Mouse (Mus musculus): ENCODE data around the gene Immp2l.
"Not testable (repeated sequence)": the region's sequence is repeated elsewhere in the genome, so short reads cannot be mapped to it uniquely, and the experiment has no call there.

The Immp2l gene

DNA sequence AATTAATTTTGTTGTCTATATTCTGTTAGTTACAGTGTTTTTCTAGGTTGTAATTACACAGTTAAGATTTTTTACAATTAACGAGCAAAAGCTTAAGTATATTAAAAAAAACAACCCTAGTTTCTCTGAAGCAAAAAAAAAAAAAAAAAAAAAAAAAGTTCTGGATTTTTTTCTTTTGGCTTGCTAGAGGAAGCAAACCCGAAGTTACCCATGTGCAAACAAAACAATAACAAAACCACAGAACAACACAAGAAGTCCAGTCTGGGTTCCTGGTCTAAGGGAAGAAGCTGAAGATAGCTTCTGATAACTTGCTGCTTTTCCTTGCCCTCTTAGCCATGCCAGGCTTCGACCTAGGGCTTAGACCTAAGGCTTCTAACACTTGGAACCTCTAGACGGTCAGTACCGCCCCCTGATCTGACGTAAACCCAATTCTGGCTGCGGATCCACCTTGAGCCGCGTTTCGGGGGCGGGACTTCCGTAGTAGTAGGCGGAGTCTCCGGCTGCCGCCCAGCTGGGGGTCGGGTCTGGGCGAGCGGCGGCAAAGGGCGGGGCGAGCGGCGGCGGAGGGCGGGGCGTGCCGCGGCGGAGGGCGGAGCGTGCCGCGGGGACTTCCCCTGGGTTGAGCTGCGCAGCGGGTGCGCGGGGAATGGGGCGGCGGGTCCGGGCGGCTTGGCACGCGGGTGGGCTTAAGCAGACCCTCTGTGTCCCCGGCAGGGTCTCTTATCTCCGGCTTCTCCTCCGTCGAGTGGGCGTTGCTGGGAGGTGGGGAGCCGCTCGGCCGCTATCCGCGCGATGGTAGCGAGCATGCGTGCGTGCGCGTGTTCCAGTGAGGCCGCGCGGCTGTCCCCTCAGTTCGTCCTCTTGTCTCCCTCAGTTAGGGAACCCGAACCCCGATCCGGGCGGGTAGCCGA lies at the start of gene Immp2l:
Immp2l (plus strand) TSS at position 580 of the 911 bp plus-strand sequence.
- DNase-seq, result peak; percentile 89

- DNase-seq, result no peak
Observed at GRCm38 (mm10) chr12:40978719-40979500, 45.0 kb upstream of the Immp2l start.

DNA sequence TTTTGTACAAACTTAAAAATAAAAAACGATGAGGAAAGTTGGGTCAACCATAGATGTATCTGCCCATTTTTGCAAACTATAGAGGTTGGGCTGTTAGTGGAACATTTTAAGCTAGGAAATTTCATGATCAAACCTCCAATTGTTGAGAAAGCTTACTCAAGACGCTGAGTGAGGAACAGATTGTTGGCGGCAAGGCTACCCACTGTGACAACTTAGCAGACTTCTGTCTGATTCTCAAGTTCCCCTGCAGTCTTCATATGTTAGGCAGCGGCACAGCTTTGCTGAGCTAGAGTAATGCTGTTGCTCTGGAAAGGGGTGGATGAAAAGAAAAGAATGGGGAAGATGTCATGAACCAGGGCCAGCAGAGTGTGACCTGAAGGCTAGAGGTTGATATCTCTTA lies 44.2 kb upstream of the Immp2l start:
- DNase-seq, result no peak

DNA sequence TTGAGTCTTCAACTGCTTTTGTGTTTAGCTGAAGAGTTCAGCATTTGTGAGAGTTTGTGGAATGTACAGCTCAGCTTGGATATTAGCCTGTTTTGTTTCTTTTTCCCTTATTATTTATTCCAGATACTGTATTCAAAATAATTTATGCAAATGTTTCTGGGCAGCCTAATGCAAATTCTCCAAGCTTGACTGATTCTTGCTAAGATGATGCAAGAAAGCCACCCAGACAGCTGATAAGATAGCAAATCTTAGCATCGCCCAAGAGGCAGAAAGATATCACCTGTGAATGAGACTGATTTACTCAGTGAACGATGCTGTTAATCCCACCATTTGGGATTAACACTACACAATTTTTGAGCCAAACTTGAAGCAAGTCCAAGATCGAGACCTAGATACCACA lies 43.7 kb upstream of the Immp2l start:
- DNase-seq, result no peak

DNA sequence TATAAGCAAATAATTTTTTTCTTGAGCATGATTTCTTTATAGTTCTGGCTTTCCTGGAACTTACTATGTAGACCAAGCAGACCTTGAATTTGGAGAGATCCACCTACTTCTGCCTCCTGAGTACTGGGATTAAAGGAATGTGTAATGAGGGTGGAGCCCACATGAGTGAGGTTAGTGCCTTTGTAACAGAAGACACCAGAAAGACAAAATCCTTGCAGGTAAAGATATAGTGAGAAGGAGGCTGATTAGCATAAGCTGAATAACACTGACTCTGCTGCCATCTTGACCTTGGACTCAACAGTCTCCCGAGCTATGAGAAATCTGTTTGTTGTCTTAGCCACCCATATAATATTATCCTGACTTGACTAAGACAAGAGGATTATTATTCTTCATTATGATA lies 40.9 kb upstream of the Immp2l start:
- DNase-seq, result no peak

DNA sequence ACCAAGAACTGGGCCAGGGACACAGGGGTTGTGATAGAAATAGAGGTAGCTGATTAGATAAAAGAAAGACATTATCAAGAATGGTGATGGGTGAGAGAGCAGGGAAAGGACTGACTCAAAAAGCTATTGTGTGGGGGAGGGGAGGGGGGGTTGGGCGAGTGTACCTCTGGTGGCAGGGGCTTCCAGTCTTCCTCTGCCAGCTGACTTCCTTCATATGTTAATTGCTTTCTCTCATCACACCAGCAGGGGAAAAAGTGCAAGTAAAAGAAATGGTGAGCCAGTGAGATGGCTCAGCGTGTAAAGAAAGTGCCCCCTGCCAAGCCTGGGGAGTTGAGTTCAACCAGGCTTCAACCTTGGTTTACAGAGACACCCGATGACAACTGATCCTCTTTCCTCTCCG lies 39.2 kb upstream of the Immp2l start:
- DNase-seq, result no peak

DNA sequence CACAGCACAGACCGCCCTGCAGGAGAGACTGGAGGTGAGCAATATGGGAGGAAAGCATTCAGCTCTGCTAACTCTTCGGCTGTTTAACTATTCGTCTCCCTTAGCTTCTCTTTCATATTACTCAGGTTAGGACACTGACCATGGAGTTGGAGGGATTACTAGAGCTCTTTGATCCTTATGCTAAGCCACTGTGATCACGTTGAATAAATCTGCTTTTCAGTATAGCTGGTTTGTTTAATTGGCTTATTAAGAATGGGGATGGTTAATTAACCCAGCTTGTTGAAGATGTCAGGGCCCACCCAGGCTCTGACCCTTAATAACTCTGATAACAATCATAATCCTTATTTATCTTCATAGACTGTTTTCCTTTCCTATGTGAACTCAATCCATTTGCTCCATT lies 38.1 kb upstream of the Immp2l start:
- DNase-seq, result no peak

- no peak for DNase-seq
Observed at GRCm38 (mm10) chr12:40988311-40989065, 35.4 kb upstream of the Immp2l start.

DNA sequence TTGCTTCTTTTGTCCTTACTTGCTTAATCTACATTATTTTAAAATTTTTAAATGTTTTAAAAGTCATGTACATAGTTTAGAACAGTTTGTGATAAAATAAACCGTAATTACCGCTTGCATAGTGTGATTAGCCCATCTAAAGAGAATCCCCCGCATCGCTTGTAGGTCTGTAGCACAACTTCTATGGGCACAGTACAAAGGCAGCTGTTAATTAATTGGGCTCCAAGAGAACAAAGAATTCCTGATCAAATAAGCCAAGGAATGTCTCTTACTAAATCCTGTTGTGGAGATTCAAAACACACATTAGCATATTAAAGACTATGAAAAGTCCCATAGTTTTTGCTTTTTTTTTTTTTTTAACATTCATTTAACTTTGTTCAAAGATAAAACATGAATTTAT lies 32.2 kb upstream of the Immp2l start:
- DNase-seq, result no peak

DNA sequence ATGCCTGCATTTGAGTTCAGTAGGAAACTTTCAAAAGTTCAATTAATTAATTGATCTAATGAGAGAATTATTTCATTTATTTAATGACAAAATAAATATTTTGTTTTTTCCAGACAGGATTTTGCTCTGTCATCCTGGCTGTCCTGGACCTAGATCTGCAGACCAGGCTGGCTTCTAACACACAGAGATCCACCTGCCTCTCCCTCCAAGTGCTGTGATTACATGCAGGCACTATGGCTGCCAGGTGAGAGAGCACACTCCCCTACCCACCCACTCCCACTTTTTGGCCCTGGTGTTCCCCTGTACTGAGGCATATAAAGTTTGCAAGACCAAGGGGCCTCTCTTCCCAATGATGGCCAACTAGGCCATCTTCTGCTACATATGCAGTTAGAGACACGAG lies 31.7 kb upstream of the Immp2l start:
- not testable (repeated sequence) for DNase-seq

GRCm38 (mm10) chr12:40994846-40995245 lies 29.0 kb upstream of the Immp2l start:
- no peak for DNase-seq

GRCm38 (mm10) chr12:40995618-40996370 lies 28.1 kb upstream of the Immp2l start:
- DNase-seq, result no peak

- DNase-seq, result no peak
Observed at GRCm38 (mm10) chr12:41022516-41022915, 1.4 kb upstream of the Immp2l start.

DNA sequence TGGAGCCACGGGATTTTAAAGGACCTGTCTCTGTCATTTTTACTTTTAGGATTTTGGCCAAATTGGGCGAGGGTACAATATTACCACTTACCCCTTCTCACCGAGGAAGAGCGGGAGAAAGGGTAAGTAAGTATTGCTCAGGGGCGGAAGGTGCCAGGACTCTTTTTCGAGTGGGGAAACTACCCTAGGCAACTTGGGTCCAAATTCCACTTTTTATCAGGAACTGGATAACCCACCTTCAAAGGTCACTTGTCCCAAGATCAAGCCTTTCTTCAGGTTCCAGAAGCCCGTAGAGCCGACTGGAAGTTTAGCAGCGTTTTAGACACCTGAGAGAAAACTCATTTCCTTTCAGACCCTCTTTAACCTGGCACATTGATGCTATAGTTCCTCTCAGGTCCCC lies 622 bp downstream of the Immp2l start:
- DNase-seq, result no peak

DNA sequence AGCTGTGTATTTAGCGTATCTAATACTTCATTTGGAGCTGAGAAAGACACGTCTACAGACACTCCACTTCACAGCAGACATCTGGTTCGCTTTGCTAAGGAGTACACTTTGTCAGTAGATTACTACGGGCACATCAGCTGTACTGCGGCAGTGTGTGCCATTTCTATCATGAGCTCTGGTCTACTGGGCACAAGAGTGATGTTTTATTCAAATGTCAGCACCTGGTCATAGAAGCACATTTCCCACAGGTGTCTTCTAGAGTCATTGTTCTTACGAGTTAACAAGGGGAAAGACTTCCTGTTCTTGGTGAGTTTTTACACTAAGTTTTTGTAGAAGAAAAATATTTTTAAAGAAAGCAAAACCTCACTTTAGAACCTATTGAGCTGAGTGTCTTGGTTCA lies 3.6 kb downstream of the Immp2l start:
- no peak for DNase-seq

GRCm38 (mm10) chr12:41031119-41031518 lies 7.2 kb downstream of the Immp2l start:
- DNase-seq, result no peak

DNA sequence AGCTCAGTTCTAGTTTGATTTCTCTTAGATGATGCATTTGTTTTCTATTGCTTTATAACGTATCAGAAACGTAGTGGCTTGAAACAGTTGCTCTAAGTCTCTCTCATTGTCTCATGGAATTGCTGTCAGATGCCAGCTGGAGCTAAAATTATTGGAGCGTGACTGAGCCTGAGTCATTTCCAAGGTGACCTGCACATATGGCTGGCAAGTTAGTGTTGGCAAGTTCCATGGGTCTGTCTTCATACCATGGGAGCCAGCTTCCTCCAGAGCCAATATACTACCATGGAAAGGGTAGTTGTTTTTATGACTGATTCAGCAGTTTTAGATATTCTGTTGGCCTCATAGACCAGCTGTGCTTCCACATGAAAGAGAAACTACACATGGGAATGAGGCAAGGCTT lies 9.3 kb downstream of the Immp2l start:
- DNase-seq, result no peak

- no peak for DNase-seq
Observed at GRCm38 (mm10) chr12:41039834-41040233, 15.9 kb downstream of the Immp2l start.

DNA sequence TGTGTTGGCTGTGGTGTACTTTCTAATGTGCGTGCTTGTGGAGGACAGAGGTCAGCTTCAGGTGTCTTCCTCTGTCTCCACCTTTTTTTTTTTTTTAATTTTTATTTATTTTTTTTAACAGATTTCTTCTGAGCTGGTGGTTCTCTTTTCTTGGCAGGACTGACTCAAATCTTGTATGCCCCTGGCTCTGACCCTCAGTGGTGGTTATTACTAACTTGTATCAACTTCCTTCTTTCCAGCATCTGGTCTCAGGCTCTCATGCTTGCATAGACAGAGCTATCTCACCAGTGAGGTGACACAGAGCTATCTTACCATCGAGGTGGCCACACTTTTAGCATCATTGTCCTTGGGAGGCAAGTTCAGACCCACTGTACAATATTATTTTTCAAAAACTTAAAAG lies 17.8 kb downstream of the Immp2l start:
- no peak for DNase-seq

- DNase-seq, result no peak
Observed at GRCm38 (mm10) chr12:41044493-41045132, 20.7 kb downstream of the Immp2l start.

- no peak for DNase-seq
Observed at GRCm38 (mm10) chr12:41047085-41047766, 23.3 kb downstream of the Immp2l start.

Data from right cerebral cortex, postnatal 4 days (tissue).